Mouse (Mus musculus) liver, postnatal 0 days (tissue): ENCODE data around the gene Pomt2. TPM values are rescaled to one million over a fixed set of nuclear protein-coding genes. Genes with fewer than 3 reads are reported as not detected.

Experiments
- ATAC-seq: fragments of 200-750 bp; cut with Nextera tagmentation; 2 replicates; pipeline ENCODE4 v1.8.0; 2017; ENCODE audit warnings: mild to moderate bottlenecking, moderate library complexity
- DNase-seq: peaks from one replicate; pipeline ENCODE4 v3.0.0-alpha.2; 2016
- H3K27ac ChIP-seq: fragments of 300-500 bp; sonication (generic); 2 replicates; pipeline ENCODE4 v1.5.1; 2014; ENCODE audit warnings: antibody characterized with exemption, moderate library complexity, mild to moderate bottlenecking, low read depth
- H3K27me3 ChIP-seq: fragments of 300-500 bp; sonication (generic); 2 replicates; pipeline ENCODE4 v1.6.1; 2014; ENCODE audit warnings: low read length, control low read depth, mixed read lengths; ENCODE audit not compliant: insufficient read depth
- H3K36me3 ChIP-seq: fragments of 300-500 bp; sonication (generic); replicated peaks from 2 replicates; pipeline ENCODE4 v1.6.1; 2014; ENCODE audit warnings: mild to moderate bottlenecking, control low read depth, low read length, moderate library complexity, mixed read lengths; ENCODE audit not compliant: insufficient read depth
- H3K4me1 ChIP-seq: fragments of 300-500 bp; sonication (generic); 2 replicates; pipeline ENCODE4 v1.6.1; 2014; ENCODE audit warnings: antibody characterized with exemption, mild to moderate bottlenecking, control low read depth; ENCODE audit not compliant: insufficient read depth
- H3K4me2 ChIP-seq: fragments of 300-500 bp; sonication (generic); 2 replicates; pipeline ENCODE4 v1.6.1; 2014; ENCODE audit warnings: low read depth, mild to moderate bottlenecking, low read length, moderate library complexity, mixed read lengths
- H3K4me3 ChIP-seq: fragments of 300-500 bp; sonication (generic); 2 replicates; pipeline ENCODE4 v1.5.1; 2014; ENCODE audit warnings: low read depth, low read length
- H3K9ac ChIP-seq: fragments of 300-500 bp; sonication (generic); replicated peaks from 2 replicates; pipeline ENCODE4 v1.6.1; 2014; ENCODE audit warnings: mild to moderate bottlenecking, moderate library complexity
- H3K9me3 ChIP-seq: fragments of 300-500 bp; sonication (generic); 2 replicates; pipeline ENCODE4 v1.6.1; 2016; ENCODE audit warnings: mild to moderate bottlenecking, control low read depth, low read length, mixed read lengths
- CTCF ChIP-seq: sonication (generic); IDR thresholded peaks from 2 replicates; pipeline ENCODE4 v1.5.1; 2016; ENCODE audit warnings: antibody characterized with exemption, low read depth
- EP300 ChIP-seq: IDR thresholded peaks from 2 replicates; pipeline ENCODE4 v1.6.1; 2016; ENCODE audit warnings: antibody characterized with exemption, low read depth, mild to moderate bottlenecking
- WGBS: fragments of 180-500 bp; shearing (Covaris S2); extraction: QIAGEN DNeasy Blood & Tissue Kit; methylation state at CpG from one replicate; pipeline ENCODE4 v1.1.7; 2014; ENCODE audit not compliant: insufficient replicate concordance; 5-methylcytosine and 5-hydroxymethylcytosine counted together
- polyA plus RNA-seq: library from polyadenylated mRNA; unstranded; fragments of >200 nt; fragmentation: Nextera tagmentation; extraction: Ambion mirVana; gene quantifications from 2 replicates; pipeline ENCODE4 v1.2.1, GENCODE M21; 2015

Gene Pomt2
- polyA plus RNA-seq, 1 experiment from 2014 or later, result 4.5 TPM

DNA sequence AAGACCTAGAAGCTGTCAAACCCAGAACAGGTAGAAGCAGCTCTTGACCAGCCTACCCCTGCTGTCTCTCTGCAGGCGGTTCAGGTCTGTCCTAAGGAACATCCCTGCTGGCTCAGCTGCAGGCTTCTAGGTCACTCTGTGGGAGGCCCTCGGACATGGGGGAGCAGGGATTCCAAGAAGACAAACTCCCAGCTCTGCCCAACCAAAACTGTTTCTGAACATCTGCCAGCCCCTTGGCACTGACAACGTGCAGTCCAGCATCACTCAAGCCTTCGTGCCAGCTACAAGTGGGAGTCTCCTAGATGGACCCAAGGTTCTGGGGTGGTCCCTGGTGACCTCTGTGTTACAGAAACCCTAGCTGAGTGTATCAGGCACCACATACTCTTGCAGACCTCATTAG is 54.5 kb downstream of the Pomt2 start:
- Histone ChIP-seq H3K4me2 (no peak overlapping the region), H3K9ac (no peak overlapping the region), H3K27me3 (no peaks in the 10 kb centered on the region), H3K27ac (no peak overlapping the region), H3K9me3 (no peaks in the 10 kb centered on the region), H3K4me1 (peaks cover 2% of the 10 kb centered on the region; the same call in 1 of the 2 replicates), H3K4me3 (no peak overlapping the region), H3K36me3 (no peaks in the 10 kb centered on the region)
- TF ChIP-seq EP300, result no peak
- no peak for TF ChIP-seq CTCF
- DNase-seq (no peak), ATAC-seq (no peak)
- WGBS, result 74% methylated on average over 4 of the region's 4 CpGs

- no peak overlapping the region for H3K4me3 ChIP-seq
- DNase-seq, result no peak
- no peak overlapping the region for H3K4me2 ChIP-seq
- H3K27ac ChIP-seq, result no peak overlapping the region
- ATAC-seq, result no peak
- peaks cover 2% of the 10 kb centered on the region; the same call in 1 of the 2 replicates for H3K4me1 ChIP-seq
- 41% methylated on average over 2 of the region's 2 CpGs for WGBS
- H3K27me3 ChIP-seq, result no peaks in the 10 kb centered on the region
- TF ChIP-seq EP300, result no peak
- H3K9ac ChIP-seq, result no peak overlapping the region
- no peaks in the 10 kb centered on the region for H3K9me3 ChIP-seq
- H3K36me3 ChIP-seq, result no peaks in the 10 kb centered on the region
Measured at GRCm38 (mm10) chr12:87091916-87092315, 55.9 kb downstream of the Pomt2 start.

DNA sequence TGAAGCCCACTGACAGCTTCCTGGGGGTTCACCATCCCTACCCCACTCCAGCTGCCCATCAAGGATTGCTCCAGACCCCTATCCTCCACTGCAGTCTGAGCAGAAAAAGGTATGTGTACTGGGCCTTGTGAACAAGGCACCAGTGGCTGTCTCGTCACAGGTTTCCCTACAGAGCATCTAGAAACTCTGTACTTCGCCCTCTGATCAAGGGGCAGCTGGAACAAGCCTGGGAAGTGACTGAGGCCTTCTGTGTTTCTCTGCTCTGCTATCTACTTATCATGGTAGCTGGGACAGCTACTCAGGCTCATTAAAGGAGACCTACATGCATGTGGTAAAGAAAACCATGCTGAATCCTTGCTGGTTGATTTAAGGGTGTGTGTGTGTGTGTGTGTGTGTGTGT is 58.1 kb downstream of the Pomt2 start:
- Histone ChIP-seq H3K27ac (no peak overlapping the region), H3K36me3 (no peaks in the 10 kb centered on the region), H3K4me2 (no peak overlapping the region), H3K4me1 (peaks cover 2% of the 10 kb centered on the region; the same call in 1 of the 2 replicates), H3K9me3 (no peaks in the 10 kb centered on the region), H3K27me3 (no peaks in the 10 kb centered on the region), H3K9ac (no peak overlapping the region), H3K4me3 (no peak overlapping the region)
- DNase-seq (no peak), ATAC-seq (peak; percentile 40; the same call in 1 of the 2 replicates)
- 61% methylated on average over 2 of the region's 2 CpGs for WGBS
- no peak for TF ChIP-seq CTCF
- no peak for TF ChIP-seq EP300

- DNase-seq, result no peak
- no peak overlapping the region for H3K9ac ChIP-seq
- H3K27ac ChIP-seq, result no peak overlapping the region
- H3K4me1 ChIP-seq, result peaks cover 2% of the 10 kb centered on the region; the same call in 1 of the 2 replicates
- no peak overlapping the region for H3K4me3 ChIP-seq
- 68% methylated on average over 3 of the region's 4 CpGs for WGBS
- H3K4me2 ChIP-seq, result no peak overlapping the region
- no peaks in the 10 kb centered on the region for H3K9me3 ChIP-seq
- ATAC-seq, result no peak
- no peaks in the 10 kb centered on the region for H3K27me3 ChIP-seq
- no peaks in the 10 kb centered on the region for H3K36me3 ChIP-seq
- no peak for TF ChIP-seq CTCF
- TF ChIP-seq EP300, result no peak
Measured at GRCm38 (mm10) chr12:87089255-87089654, 58.5 kb downstream of the Pomt2 start.

GRCm38 (mm10) chr12:87088331-87088730 is 59.4 kb downstream of the Pomt2 start:
- WGBS, result 32% methylated on average over 4 of the region's 4 CpGs
- Histone ChIP-seq H3K4me1 (peaks cover 2% of the 10 kb centered on the region; the same call in 1 of the 2 replicates), H3K27me3 (no peaks in the 10 kb centered on the region), H3K27ac (no peak overlapping the region), H3K36me3 (no peaks in the 10 kb centered on the region), H3K9ac (no peak overlapping the region), H3K4me2 (no peak overlapping the region), H3K9me3 (no peaks in the 10 kb centered on the region), H3K4me3 (no peak overlapping the region)
- TF ChIP-seq EP300 (no peak), CTCF (peak; percentile 50)
- no peak for DNase-seq
- no peak for ATAC-seq

- Histone ChIP-seq H3K4me2 (no peak overlapping the region), H3K4me1 (peaks cover 2% of the 10 kb centered on the region; the same call in 1 of the 2 replicates), H3K27me3 (no peaks in the 10 kb centered on the region), H3K36me3 (no peaks in the 10 kb centered on the region), H3K27ac (no peak overlapping the region), H3K9me3 (no peaks in the 10 kb centered on the region), H3K9ac (no peak overlapping the region), H3K4me3 (no peak overlapping the region)
- no peak for DNase-seq
- no peak for ATAC-seq
- WGBS, result 66% methylated on average over 7 of the region's 7 CpGs
- no peak for TF ChIP-seq CTCF
- TF ChIP-seq EP300, result no peak
Measured at GRCm38 (mm10) chr12:87087236-87087635, 60.5 kb downstream of the Pomt2 start.

DNA sequence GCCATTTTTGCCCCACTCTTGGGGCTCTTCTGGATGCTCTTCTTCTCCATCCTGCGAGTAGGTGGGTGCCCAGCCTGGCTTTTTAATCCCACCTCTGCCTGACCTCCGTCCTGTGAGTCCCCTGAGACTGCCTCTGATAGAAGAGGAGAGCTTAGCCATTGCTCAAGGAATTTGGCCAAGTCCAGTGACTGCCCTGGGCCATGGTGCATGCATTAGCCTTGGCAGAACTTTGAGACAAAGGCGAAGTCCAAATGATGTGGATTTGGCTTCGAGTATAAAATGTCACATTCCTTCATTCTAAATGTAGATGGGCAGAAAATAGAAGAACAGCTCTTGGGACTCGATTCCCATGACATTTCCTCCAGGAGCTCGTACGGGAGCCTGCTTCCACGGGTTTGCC is 65.0 kb downstream of the Pomt2 start:
- Histone ChIP-seq H3K9me3 (no peaks in the 10 kb centered on the region), H3K36me3 (no peaks in the 10 kb centered on the region), H3K27me3 (no peaks in the 10 kb centered on the region), H3K4me1 (no peaks in the 10 kb centered on the region), H3K4me3 (no peak overlapping the region), H3K27ac (no peak overlapping the region), H3K9ac (no peak overlapping the region), H3K4me2 (no peak overlapping the region)
- ATAC-seq, result no peak
- DNase-seq, result no peak
- WGBS, result 67% methylated on average over 8 of the region's 8 CpGs
- TF ChIP-seq CTCF (no peak), EP300 (no peak)
